Mouse (Mus musculus) brain, embryonic 14.5 days (tissue): ENCODE results near the gene Pidd1.

Experiments used
- CTCF ChIP-seq: fragments of 200-500 bp; IDR thresholded peaks from 2 replicates; pipeline ENCODE4 v1.5.1; 2012; ENCODE audit warnings: inconsistent platforms, mild to moderate bottlenecking, moderate library complexity, borderline replicate concordance; ENCODE audit not compliant: insufficient read depth, insufficient read length; ENCODE audit errors: extremely low read depth
- POLR2A ChIP-seq: fragments of 200-500 bp; IDR thresholded peaks from 2 replicates; pipeline ENCODE4 v1.6.1; 2012; ENCODE audit warnings: mild to moderate bottlenecking, inconsistent platforms, borderline replicate concordance; ENCODE audit not compliant: poor library complexity, insufficient read depth, insufficient read length, severe bottlenecking; ENCODE audit errors: extremely low read depth

DNA sequence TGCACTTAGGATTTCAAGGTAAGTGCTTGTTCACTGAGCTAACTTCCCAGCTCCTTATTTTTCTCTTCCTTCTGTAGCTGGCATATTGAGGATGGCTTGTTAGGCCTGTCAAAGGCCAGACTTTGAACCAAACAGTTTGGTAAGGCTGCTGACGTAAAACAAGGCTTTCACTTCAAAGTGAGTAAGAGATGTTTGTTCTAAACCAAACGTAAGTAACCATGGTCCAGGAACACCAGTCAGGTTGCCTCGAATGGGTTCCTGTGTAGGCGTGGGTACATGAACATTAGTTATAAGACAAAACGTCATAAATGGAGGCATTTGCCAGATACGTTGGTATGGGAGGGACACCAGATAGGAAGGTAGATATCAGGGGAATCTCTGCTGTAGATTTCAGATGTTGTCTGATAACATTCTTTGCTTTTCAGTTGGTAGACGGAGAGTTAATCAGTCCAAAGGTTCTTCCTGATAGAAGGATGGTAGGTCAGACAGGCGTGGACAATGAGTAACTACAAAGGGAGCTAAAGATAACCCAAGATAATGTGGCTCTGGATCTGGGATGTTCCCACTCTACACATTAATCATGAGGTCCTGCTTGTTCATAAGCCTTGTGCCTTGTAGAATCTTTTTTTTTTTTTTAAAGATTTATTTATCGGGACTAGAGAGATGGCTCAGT lies 23.7 kb downstream of the Pidd1 start:
- TF ChIP-seq CTCF: no peak
- TF ChIP-seq POLR2A: no peak
